Mouse (Mus musculus): ENCODE measurements around the gene Carhsp1.

GRCm38 (mm10) chr16:8699556-8699955 lies 27.6 kb upstream of the Carhsp1 start:
- TF ChIP-seq GATA1 (IDR thresholded peaks at IDR 0.05; ENCODE audit: borderline replicate concordance, low read length) (no peak), FLI1 (IDR thresholded peaks at IDR 0.05; ENCODE audit: low read length) (no peak)

All from megakaryocyte, embryonic 14.5 days (primary cell).